Mouse (Mus musculus): ENCODE measurements at regions not wholly inside any gene's neighbourhood (a gene's known extent, or its start where the extent isn't known, plus 50 kb on each side); places are given as distances from the start of the nearest gene placed in this dataset.

DNA sequence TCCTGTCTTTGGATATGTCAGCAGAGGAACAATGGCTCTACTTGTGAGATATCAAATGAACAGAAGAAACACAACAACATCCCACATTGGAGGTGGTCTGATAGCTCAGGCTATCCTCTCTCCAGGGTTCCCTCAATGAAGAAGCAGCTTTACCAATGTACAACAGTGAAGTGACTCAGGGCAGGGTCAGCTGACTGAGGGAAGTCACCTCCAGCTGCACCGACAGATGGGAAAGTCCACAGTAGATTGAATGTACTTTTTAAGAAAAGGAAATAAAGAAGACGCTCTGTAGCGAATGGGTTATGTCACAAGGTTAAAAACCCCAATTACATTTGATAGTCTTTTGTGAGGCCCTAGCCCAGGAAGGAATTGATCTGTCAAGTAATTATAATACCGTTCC lies 62.6 kb upstream of the Tnfaip3 start:
- DNase-seq (ENCODE audit: low spot score), result no peak

DNA sequence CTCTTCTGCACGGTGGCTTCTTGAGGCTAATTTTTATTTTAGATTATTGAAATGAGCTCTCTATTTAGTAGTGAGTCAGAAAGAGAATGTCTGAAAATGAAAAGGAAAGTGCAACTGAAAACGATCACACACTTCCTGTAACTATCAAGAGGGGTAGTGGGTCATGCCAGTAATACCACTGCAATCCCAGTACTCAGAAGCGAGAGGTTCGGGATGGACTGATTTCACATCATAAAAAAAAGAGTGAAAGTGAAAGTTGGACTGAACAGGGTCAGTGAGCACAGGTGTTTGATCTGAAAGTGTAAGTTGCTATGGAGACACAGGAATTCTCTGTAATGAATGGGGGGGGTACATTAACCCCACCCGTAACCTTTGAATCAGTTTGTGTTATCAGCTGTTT lies 52.9 kb upstream of the Tnfaip3 start:
- no peak for DNase-seq (ENCODE audit: low spot score)

DNA sequence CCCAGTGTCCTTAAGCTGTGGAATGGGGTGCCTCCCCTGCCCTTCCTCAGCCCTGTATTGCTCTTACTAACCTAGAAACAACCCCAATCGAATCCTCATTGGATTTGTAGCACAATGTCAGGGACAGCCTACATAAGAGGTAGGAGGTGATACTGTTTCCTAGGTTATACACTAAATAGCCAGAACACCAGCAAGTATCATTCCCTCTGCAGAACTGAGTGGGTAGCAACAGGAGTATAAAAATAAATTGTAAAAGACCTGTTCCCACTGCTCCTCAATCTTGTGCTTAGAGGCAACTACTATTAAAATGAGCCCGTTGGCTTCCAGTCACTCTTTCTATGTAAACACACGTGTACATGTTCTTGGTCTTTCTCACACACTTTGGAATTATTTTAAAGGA lies 52.2 kb upstream of the Tnfaip3 start:
- no peak for DNase-seq (ENCODE audit: low spot score)

DNA sequence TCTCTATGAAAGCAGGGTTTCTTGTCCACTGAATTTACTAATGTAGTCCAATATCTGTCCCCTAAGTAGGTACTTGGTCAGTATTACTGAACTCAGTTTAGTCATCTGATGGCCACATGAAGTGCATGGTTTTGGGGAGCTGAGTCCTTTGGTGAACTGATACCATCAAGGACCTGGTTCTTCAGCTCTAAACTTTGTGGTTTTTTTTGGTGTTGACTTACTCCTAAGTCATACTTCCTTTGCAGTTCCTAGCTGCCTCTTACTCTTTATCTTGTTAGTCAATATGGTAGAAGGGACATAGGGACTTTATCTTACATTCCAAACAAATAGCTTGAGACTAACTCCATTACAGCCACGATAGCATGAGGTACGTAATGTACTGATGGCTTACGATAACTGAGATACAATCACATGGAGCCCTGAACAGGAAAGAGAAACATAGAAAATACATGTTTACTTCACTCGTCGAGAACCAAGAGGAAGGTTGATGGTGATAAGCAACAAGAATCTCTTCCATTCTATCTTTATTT lies 51.4 kb upstream of the Tnfaip3 start:
- DNase-seq (ENCODE audit: low spot score), result no peak
